Mouse (Mus musculus) naive thymus-derived CD4-positive, alpha-beta T cell, adult 2 months (primary cell): ENCODE measurements around the gene Rapgef5.

Source experiments
- DNase-seq: peaks from one replicate; pipeline ENCODE4 v3.0.0-alpha.2; 2011; ENCODE audit warnings: low read depth

Rapgef5 gene

GRCm38 (mm10) chr12:117674511-117674910 lies 158.2 kb downstream of the Rapgef5 start:
- no peak for DNase-seq

- DNase-seq: no peak
These were observed 160.0 kb downstream of the Rapgef5 start for GRCm38 (mm10) chr12:117676265-117676664.

- DNase-seq: peak; percentile 14
These were observed 162.6 kb downstream of the Rapgef5 start for GRCm38 (mm10) chr12:117678916-117679315.

GRCm38 (mm10) chr12:117679795-117680194 lies 163.5 kb downstream of the Rapgef5 start:
- no peak for DNase-seq

- no peak for DNase-seq
These were observed 165.0 kb downstream of the Rapgef5 start for GRCm38 (mm10) chr12:117681273-117681672.

- DNase-seq: no peak
These were observed 167.1 kb downstream of the Rapgef5 start for GRCm38 (mm10) chr12:117683377-117683776.

- no peak for DNase-seq
These were observed 167.7 kb downstream of the Rapgef5 start for GRCm38 (mm10) chr12:117683984-117684383.

- no peak for DNase-seq
These were observed 168.5 kb downstream of the Rapgef5 start for GRCm38 (mm10) chr12:117684788-117685187.

GRCm38 (mm10) chr12:117685336-117685735 lies 169.1 kb downstream of the Rapgef5 start:
- DNase-seq: no peak

- no peak for DNase-seq
These were observed 170.5 kb downstream of the Rapgef5 start for GRCm38 (mm10) chr12:117686732-117687131.

GRCm38 (mm10) chr12:117688655-117689548 lies 172.6 kb downstream of the Rapgef5 start:
- no peak for DNase-seq

- no peak for DNase-seq
These were observed 175.1 kb downstream of the Rapgef5 start for GRCm38 (mm10) chr12:117691336-117691735.

GRCm38 (mm10) chr12:117692775-117693174 lies 176.5 kb downstream of the Rapgef5 start:
- no peak for DNase-seq

- no peak for DNase-seq
These were observed 183.8 kb downstream of the Rapgef5 start for GRCm38 (mm10) chr12:117699950-117700665.

GRCm38 (mm10) chr12:117700927-117701326 lies 184.6 kb downstream of the Rapgef5 start:
- no peak for DNase-seq

- no peak for DNase-seq
These were observed 186.0 kb downstream of the Rapgef5 start for GRCm38 (mm10) chr12:117702291-117702690.

GRCm38 (mm10) chr12:117702928-117703327 lies 186.6 kb downstream of the Rapgef5 start:
- no peak for DNase-seq

- no peak for DNase-seq
These were observed 187.1 kb downstream of the Rapgef5 start for GRCm38 (mm10) chr12:117703413-117703812.

- DNase-seq: no peak
These were observed 189.0 kb downstream of the Rapgef5 start for GRCm38 (mm10) chr12:117705308-117705707.

GRCm38 (mm10) chr12:117709280-117709679 lies 193.0 kb downstream of the Rapgef5 start:
- DNase-seq: no peak

GRCm38 (mm10) chr12:117712474-117712873 lies 196.2 kb downstream of the Rapgef5 start:
- no peak for DNase-seq

- DNase-seq: no peak
These were observed 197.3 kb downstream of the Rapgef5 start for GRCm38 (mm10) chr12:117713616-117714015.
